Mouse (Mus musculus) macrophage (primary cell): Measurements from ENCODE around the gene Lpin2. TPM values are rescaled to one million over a fixed set of nuclear protein-coding genes. Genes with fewer than 3 reads are reported as not detected.

Source experiments
- H3K27ac ChIP-seq: fragments of 350-480 bp; formaldehyde crosslinking; 2 replicates; pipeline ENCODE4 v1.9.0; 2021
- H3K36me3 ChIP-seq: fragments of 350-480 bp; formaldehyde crosslinking; 2 replicates; pipeline ENCODE4 v1.9.0; 2021; ENCODE audit errors: inconsistent target
- H3K4me3 ChIP-seq: fragments of 350-480 bp; formaldehyde crosslinking; 2 replicates; pipeline ENCODE4 v1.9.0; 2021; ENCODE audit errors: inconsistent target
- H3K79me2 ChIP-seq: fragments of 350-480 bp; formaldehyde crosslinking; 2 replicates; pipeline ENCODE4 v1.9.0; 2021; ENCODE audit errors: inconsistent target
- WGBS: methylation state at CpG from one replicate; pipeline ENCODE4 v1.1.7; 2026; ENCODE audit warnings: inconsistent platforms; ENCODE audit not compliant: missing documents; 5-methylcytosine and 5-hydroxymethylcytosine counted together
- polyA plus RNA-seq: library from polyadenylated mRNA; stranded (reverse); fragments of 250-400 nt; gene quantifications from 3 replicates; pipeline ENCODE4 v1.2.4, GENCODE M21; 2018; ENCODE audit warnings: inconsistent platforms

Lpin2 gene
- polyA plus RNA-seq, 1 experiment from 2014 or later: 42.3 TPM

DNA sequence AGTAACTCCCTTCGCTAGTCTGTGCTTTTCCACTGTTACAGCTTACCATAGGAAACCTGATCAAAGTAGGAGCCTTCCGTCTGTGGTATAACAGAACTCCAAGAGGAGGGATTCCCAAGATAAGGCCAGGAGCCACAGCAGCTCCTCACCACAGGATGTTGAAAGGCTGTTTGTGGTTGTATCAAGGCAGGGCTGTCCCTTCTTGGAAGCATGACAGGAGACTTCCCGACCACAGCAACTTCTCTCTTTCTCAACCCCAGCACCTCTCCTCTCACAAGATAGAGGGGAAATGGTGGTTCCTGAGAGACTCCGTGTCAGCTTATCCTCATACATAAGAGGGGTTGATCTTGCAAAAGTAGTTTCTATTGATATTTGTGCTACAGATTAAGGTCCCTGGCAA is 82.4 kb downstream of the Lpin2 start:
- Histone ChIP-seq H3K36me3 (no peaks in the 10 kb centered on the region), H3K79me2 (peaks cover 81% of the 10 kb centered on the region), H3K27ac (peak overlapping the region; percentile 87), H3K4me3 (no peak overlapping the region)
- 0% methylated on average over 4 of the region's 4 CpGs for WGBS

DNA sequence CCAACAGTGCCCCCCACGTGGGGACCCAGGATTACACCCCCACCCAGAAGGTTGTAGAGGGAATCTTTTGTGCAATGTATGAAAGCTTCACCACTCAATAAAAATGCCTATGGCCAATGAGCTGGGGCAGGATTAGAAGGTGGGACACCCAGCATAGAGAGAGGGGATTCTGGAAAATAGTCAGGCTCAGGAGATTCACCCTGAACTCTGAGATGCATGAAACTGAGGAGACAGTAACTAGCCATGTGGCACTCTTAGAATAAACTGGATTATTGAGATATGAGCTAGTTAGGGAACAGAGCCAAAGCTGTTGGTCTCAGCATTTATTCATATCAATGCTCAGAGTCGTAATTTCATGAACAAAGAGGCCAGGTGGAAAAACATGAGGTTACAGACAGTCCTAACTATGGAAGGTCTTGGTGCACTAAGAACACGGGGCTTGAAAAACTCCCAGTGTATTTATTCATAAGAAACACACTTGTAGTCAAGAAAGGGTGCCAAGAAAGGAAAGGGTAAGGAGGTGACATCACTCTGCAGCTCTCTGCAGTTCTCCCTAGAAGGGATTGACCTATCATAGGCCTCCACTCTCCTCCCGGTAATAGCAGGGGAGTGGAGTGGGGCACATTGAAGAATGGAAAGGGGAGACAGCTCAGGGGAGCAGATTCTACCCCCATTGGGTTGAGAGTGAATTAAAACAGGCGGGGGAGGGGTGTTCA is 83.1 kb downstream of the Lpin2 start:
- Histone ChIP-seq H3K79me2 (peaks cover 84% of the 10 kb centered on the region), H3K27ac (peak overlapping the region; percentile 87), H3K36me3 (no peaks in the 10 kb centered on the region), H3K4me3 (no peak overlapping the region)
- WGBS: 55% methylated on average over 5 of the region's 5 CpGs

DNA sequence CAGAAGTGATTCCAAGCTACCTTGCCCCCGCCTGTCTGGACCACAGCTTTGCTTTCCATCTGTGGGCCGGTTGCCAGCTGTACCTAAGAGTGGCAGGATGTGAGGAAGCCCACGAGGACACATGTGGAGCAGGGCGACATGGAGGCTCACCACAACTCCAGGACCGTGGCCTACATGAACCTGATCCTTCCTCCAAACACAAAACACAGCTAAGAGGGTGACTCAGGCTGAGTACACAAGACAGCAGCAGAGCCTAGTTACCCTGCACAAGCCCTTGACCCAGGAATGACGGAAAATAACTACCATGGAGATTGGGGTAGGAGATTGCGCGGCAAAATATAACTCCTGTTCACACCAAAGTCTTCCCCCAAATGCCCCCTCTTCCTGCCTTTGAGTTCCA is 85.0 kb downstream of the Lpin2 start:
- Histone ChIP-seq H3K36me3 (0 out of 2 replicates have a peak, but pooled peaks cover under 1% of the 10 kb centered on the region), H3K4me3 (no peak overlapping the region), H3K27ac (no peak overlapping the region), H3K79me2 (peaks cover 84% of the 10 kb centered on the region)
- 75% methylated on average over 8 of the region's 8 CpGs for WGBS

GRCm38 (mm10) chr17:71268152-71268551 is 85.8 kb downstream of the Lpin2 start:
- no peak overlapping the region for H3K27ac ChIP-seq
- H3K36me3 ChIP-seq: peaks cover 8% of the 10 kb centered on the region; the same call in 1 of the 2 replicates
- peaks cover 86% of the 10 kb centered on the region for H3K79me2 ChIP-seq
- H3K4me3 ChIP-seq: no peak overlapping the region
- 97% methylated on average over 10 of the region's 10 CpGs for WGBS

DNA sequence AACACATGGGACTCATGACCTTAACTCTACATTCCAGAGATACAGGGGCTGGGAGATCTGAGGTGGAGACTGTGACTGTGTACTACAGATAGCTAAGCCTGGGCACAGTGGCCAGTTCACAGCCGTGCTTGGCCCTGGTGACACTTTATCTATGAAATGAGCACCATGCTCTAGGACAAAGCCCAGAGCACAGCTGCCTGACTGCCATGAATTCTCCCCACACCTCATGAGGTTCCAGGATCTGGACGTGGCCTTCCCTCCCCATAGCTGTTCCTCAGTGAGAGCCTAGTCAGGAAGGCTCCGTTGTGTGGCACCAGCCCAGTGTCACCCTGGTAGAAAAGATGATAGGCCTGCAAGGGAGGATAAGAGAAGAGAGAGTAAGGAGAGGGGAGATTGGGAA is 86.2 kb downstream of the Lpin2 start:
- H3K27ac ChIP-seq: no peak overlapping the region
- H3K4me3 ChIP-seq: no peak overlapping the region
- 92% methylated on average over 1 of the region's 3 CpGs for WGBS
- H3K36me3 ChIP-seq: peaks cover 13% of the 10 kb centered on the region; the same call in 1 of the 2 replicates
- H3K79me2 ChIP-seq: peaks cover 89% of the 10 kb centered on the region

GRCm38 (mm10) chr17:71273901-71274300 is 91.5 kb downstream of the Lpin2 start:
- Histone ChIP-seq H3K36me3 (peaks cover 28% of the 10 kb centered on the region), H3K27ac (no peak overlapping the region), H3K4me3 (no peak overlapping the region), H3K79me2 (peaks cover 82% of the 10 kb centered on the region)
- WGBS: 94% methylated on average over 12 of the region's 12 CpGs

DNA sequence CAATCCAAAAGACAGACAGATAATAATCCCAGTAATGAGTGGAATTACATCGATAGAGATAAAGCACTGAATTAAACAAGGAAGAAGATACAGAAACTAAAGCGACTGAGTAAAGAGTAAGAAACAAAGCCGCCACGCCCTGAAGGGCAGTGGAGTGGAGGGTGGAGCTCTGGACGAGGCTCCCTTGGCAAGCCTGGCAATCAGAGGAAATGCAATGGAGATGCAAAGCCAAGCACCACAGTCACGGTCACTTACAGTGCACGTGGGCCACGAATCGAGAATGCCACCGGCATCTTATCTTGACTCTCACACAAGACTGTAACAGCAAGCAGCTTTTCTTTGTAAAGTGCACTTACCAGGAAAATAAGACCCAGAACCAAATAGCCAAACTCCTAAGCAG is 94.4 kb downstream of the Lpin2 start:
- Histone ChIP-seq H3K79me2 (peaks cover 79% of the 10 kb centered on the region), H3K4me3 (no peak overlapping the region), H3K36me3 (peaks cover 28% of the 10 kb centered on the region), H3K27ac (no peak overlapping the region)
- 72% methylated on average over 10 of the region's 10 CpGs for WGBS

- 49% methylated on average over 6 of the region's 6 CpGs for WGBS
- Histone ChIP-seq H3K36me3 (peaks cover 23% of the 10 kb centered on the region), H3K4me3 (no peak overlapping the region), H3K79me2 (peaks cover 78% of the 10 kb centered on the region), H3K27ac (peak overlapping the region; percentile 34)
Measured at GRCm38 (mm10) chr17:71277701-71278491, 95.5 kb downstream of the Lpin2 start.

DNA sequence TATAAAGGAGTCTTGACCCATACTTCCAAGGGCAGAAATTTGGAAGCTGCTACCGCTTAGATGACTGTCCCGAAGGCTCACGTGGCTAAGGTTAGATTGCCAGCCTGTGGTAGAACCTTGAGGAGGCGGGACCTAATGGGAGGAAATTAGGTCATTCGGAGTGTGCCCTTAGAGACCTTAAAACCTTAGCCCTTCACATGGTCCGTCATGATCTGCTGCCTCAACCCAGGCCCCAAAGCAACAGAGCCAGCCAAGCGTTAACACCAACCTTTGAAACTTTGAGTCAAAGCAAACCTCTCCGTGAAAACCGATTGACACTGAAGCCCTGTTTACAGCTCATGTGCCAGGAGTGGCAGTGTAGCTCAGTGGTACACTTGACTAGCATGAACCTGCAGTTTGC is 100.4 kb downstream of the Lpin2 start:
- Histone ChIP-seq H3K4me3 (no peak overlapping the region), H3K27ac (no peak overlapping the region), H3K36me3 (no peaks in the 10 kb centered on the region), H3K79me2 (peaks cover 92% of the 10 kb centered on the region)
- 95% methylated on average over 9 of the region's 9 CpGs for WGBS

DNA sequence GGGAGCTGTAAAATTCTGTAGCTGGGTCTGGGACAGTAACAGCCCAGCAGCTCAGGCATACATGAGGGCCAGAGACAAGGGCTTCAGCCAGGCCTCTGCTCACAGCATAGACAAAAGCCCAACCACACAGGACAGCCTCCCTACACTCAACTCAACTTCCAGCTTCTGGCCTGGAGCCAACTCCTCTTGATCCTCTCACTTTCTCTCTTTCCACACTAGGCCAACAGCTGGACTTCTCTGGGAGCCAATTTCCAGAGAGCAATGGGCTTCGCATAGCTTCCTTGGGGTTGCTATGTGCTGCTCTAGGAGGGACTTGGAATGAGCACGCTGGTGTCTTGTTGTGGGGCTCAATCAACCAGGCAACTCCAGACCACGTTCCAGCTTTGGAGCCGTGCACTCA is 100.9 kb downstream of the Lpin2 start:
- 95% methylated on average over 4 of the region's 4 CpGs for WGBS
- H3K36me3 ChIP-seq: no peaks in the 10 kb centered on the region

GRCm38 (mm10) chr17:71284890-71285289 is 102.5 kb downstream of the Lpin2 start:
- Histone ChIP-seq H3K27ac (peak overlapping the region; percentile 80), H3K4me3 (no peak overlapping the region), H3K79me2 (peaks cover 92% of the 10 kb centered on the region), H3K36me3 (no peaks in the 10 kb centered on the region)
- WGBS: 74% methylated on average over 5 of the region's 6 CpGs

More for the DNA sequence above, 100.9 kb downstream of the Lpin2 start:
- peaks cover 92% of the 10 kb centered on the region for H3K79me2 ChIP-seq
- H3K4me3 ChIP-seq: no peak overlapping the region
- no peak overlapping the region for H3K27ac ChIP-seq

DNA sequence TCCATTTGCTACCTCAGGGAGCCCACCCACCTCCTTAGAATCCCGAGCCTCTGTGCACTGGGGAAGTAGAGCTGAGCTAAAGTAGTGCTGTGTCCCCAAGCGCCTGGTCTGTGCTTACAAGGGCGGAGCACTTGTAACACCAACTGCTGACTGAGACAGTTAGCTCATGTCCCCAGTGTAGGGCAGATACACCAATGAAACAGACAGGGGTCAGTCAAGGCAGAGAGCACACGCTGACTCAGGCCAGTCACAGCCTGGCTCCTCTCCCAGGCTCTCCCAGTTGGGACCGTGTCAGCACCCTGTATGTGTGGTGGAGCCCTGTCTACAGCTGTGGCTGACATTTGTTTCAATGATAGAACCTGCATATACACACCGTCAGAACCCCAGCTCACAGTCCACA is 103.6 kb downstream of the Lpin2 start:
- WGBS: 58% methylated on average over 6 of the region's 6 CpGs
- Histone ChIP-seq H3K79me2 (peaks cover 92% of the 10 kb centered on the region), H3K36me3 (no peaks in the 10 kb centered on the region), H3K27ac (peak overlapping the region; percentile 80), H3K4me3 (no peak overlapping the region)

- Histone ChIP-seq H3K27ac (peak overlapping the region; percentile 80), H3K36me3 (no peaks in the 10 kb centered on the region), H3K79me2 (peaks cover 94% of the 10 kb centered on the region), H3K4me3 (no peak overlapping the region)
- WGBS: 95% methylated on average over 7 of the region's 7 CpGs
Measured at GRCm38 (mm10) chr17:71287586-71287985, 105.2 kb downstream of the Lpin2 start.

DNA sequence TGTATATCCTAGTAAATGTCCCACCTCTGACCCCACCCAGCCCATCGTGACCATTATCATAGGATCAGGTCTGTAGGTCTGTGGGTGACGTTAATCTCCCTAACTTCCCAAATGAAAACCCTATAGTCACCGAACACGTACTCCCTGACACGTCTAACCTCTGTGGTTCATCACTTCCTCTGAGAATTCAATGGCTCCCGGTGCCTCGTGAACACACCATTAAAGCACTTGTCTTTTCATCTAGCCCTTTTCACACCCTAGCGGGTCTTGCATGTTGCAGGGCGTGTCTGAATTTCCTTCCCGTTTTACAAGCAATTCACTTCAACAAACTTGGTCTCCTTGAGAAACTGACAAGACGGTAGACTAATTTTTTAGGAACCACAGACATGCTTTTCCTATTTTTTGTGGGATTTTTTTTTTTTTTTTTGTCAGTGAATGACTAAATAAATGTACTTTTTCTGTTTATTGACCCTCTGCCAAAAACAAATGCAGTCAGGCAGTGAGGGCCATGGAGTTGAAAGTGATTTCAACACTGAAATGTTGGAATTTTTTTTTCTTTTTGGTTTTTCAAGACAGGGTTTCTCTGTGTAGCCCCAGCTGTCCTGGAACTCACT is 105.9 kb downstream of the Lpin2 start:
- H3K79me2 ChIP-seq: peaks cover 94% of the 10 kb centered on the region
- peak overlapping the region; percentile 80 for H3K27ac ChIP-seq
- no peaks in the 10 kb centered on the region for H3K36me3 ChIP-seq
- WGBS: 2% methylated on average over 11 of the region's 11 CpGs
- H3K4me3 ChIP-seq: no peak overlapping the region
